Mouse (Mus musculus) G1E (cell line): Measurements from ENCODE around the gene Gm20431. TPM values are rescaled to one million over a fixed set of nuclear protein-coding genes. Genes with fewer than 3 reads are reported as not detected.

Source experiments
- ATAC-seq: 2 replicates; pipeline ENCODE4 v1.8.0; 2016; ENCODE audit warnings: mild to moderate bottlenecking; ENCODE audit not compliant: insufficient number of reproducible peaks, poor library complexity, low FRiP score, severe bottlenecking; ENCODE audit errors: extremely low read depth
- DNase-seq: peaks from one replicate; pipeline ENCODE4 v3.0.0; 2012; ENCODE audit warnings: low spot score
- H3K27me3 ChIP-seq: 2 replicates; pipeline ENCODE4 v1.6.1; 2012; ENCODE audit warnings: mild to moderate bottlenecking, low read length, inconsistent platforms; ENCODE audit not compliant: insufficient read depth
- H3K36me3 ChIP-seq: replicated peaks from 2 replicates; pipeline ENCODE3; 2012; ENCODE audit warnings: mild to moderate bottlenecking, inconsistent platforms
- H3K4me1 ChIP-seq: 2 replicates; pipeline ENCODE4 v1.6.1; 2012; ENCODE audit warnings: low read depth, low read length, inconsistent platforms, mixed read lengths; ENCODE audit not compliant: insufficient read depth
- H3K4me3 ChIP-seq: 2 replicates; pipeline ENCODE4 v1.5.1; 2012; ENCODE audit warnings: low read depth, mild to moderate bottlenecking, inconsistent platforms, low read length, moderate library complexity, mixed read lengths
- H3K9me3 ChIP-seq: replicated peaks from 2 replicates; pipeline ENCODE4 v1.6.1; 2012; ENCODE audit warnings: inconsistent platforms
- CTCF ChIP-seq: IDR thresholded peaks from 2 replicates; pipeline ENCODE4 v1.5.1; 2012; ENCODE audit warnings: low read depth, low read length, inconsistent platforms, mixed read lengths
- GATA1 ChIP-seq: IDR thresholded peaks from 2 replicates; pipeline ENCODE4 v1.6.1; 2012; ENCODE audit warnings: borderline replicate concordance, low read length, inconsistent platforms, mixed read lengths
- GATA2 ChIP-seq: IDR thresholded peaks from 2 replicates; pipeline ENCODE4 v1.6.1; 2012; ENCODE audit warnings: low read depth, low read length, inconsistent platforms, borderline replicate concordance
- POLR2AphosphoS5 ChIP-seq: IDR thresholded peaks from 2 replicates; pipeline ENCODE4 v1.6.1; 2012; ENCODE audit warnings: low read depth, low read length, inconsistent platforms; ENCODE audit not compliant: insufficient replicate concordance
- TAL1 ChIP-seq: conservative IDR thresholded peaks from 2 replicates; pipeline ENCODE4 v1.6.1; 2012; ENCODE audit warnings: low read depth, low read length, inconsistent platforms, mixed read lengths
- polyA plus RNA-seq: library from polyadenylated mRNA; stranded (reverse); fragments of >175 nt; gene quantifications from 2 replicates; pipeline ENCODE4 v1.2.3, GENCODE M21; 2012
- total RNA-seq, 2 experiments: library from RNA; stranded (forward) in 1 of 2; stranded (reverse) in 1 of 2; fragments of 200-1000 nt in 1 of 2; fragments of >200 nt in 1 of 2; fragmentation: Nextera tagmentation in 1 of 2; gene quantifications; 2 replicates each; pipeline ENCODE4 v1.2.3; 2014 to 2017

Gm20431 gene
- total and polyA plus RNA-seq, 3 experiments: 0.11 to 6.2 TPM; not detected in 1

GRCm38 (mm10) chr2:167583161-167583952, 77.9 kb downstream of the Gm20431 start:
- H3K4me3 ChIP-seq: no peak overlapping the region
- ATAC-seq: no peak
- no peaks in the 10 kb centered on the region for H3K36me3 ChIP-seq
- peaks cover 5% of the 10 kb centered on the region for H3K4me1 ChIP-seq
- H3K27me3 ChIP-seq: peaks cover 54% of the 10 kb centered on the region
- TF ChIP-seq TAL1 (no peak), GATA2 (no peak), CTCF (no peak), GATA1 (no peak)
- no peaks in the 10 kb centered on the region for H3K9me3 ChIP-seq
- no peak for DNase-seq

GRCm38 (mm10) chr2:167578521-167578920, 82.8 kb downstream of the Gm20431 start:
- no peak for DNase-seq
- H3K4me3 ChIP-seq: no peak overlapping the region
- no peak; the same call in 1 of the 2 replicates for ATAC-seq
- H3K4me1 ChIP-seq: peaks cover 9% of the 10 kb centered on the region
- peaks cover 54% of the 10 kb centered on the region for H3K27me3 ChIP-seq
- TF ChIP-seq GATA2 (no peak), TAL1 (no peak), GATA1 (no peak), POLR2AphosphoS5 (no peak)
- H3K36me3 ChIP-seq: no peaks in the 10 kb centered on the region
- H3K9me3 ChIP-seq: no peaks in the 10 kb centered on the region

GRCm38 (mm10) chr2:167577186-167577785, 84.0 kb downstream of the Gm20431 start:
- Histone ChIP-seq H3K9me3 (no peaks in the 10 kb centered on the region), H3K4me3 (no peak overlapping the region), H3K36me3 (no peaks in the 10 kb centered on the region), H3K4me1 (peaks cover 9% of the 10 kb centered on the region), H3K27me3 (peaks cover 42% of the 10 kb centered on the region)
- TF ChIP-seq CTCF (no peak), GATA1 (no peak), POLR2AphosphoS5 (no peak), TAL1 (no peak), GATA2 (no peak)
- DNase-seq (no peak), ATAC-seq (no peak)

- Histone ChIP-seq H3K27me3 (peaks cover 42% of the 10 kb centered on the region), H3K36me3 (no peaks in the 10 kb centered on the region), H3K9me3 (no peaks in the 10 kb centered on the region), H3K4me1 (peaks cover 9% of the 10 kb centered on the region), H3K4me3 (no peak overlapping the region)
- no peak for TF ChIP-seq TAL1
- no peak for TF ChIP-seq GATA2
- ATAC-seq: no peak
- no peak for DNase-seq
These were observed 85.1 kb downstream of the Gm20431 start for GRCm38 (mm10) chr2:167576121-167576620.

GRCm38 (mm10) chr2:167575581-167575980, 85.7 kb downstream of the Gm20431 start:
- peaks cover 9% of the 10 kb centered on the region for H3K4me1 ChIP-seq
- TF ChIP-seq GATA1 (no peak), TAL1 (no peak), POLR2AphosphoS5 (no peak), CTCF (no peak), GATA2 (no peak)

GRCm38 (mm10) chr2:167574814-167575213, 86.5 kb downstream of the Gm20431 start:
- Histone ChIP-seq H3K4me3 (no peak overlapping the region), H3K9me3 (no peaks in the 10 kb centered on the region), H3K27me3 (peaks cover 47% of the 10 kb centered on the region), H3K4me1 (peaks cover 9% of the 10 kb centered on the region), H3K36me3 (no peaks in the 10 kb centered on the region)
- TF ChIP-seq GATA2 (no peak), POLR2AphosphoS5 (no peak), TAL1 (no peak)
- ATAC-seq: no peak
- no peak for DNase-seq

More at GRCm38 (mm10) chr2:167575581-167575980, 85.7 kb downstream of the Gm20431 start:
- DNase-seq (no peak), ATAC-seq (no peak)
- no peaks in the 10 kb centered on the region for H3K36me3 ChIP-seq
- no peaks in the 10 kb centered on the region for H3K9me3 ChIP-seq
- no peak overlapping the region for H3K4me3 ChIP-seq
- H3K27me3 ChIP-seq: peaks cover 39% of the 10 kb centered on the region
